Mouse (Mus musculus) megakaryocyte-erythroid progenitor cell, adult 5-6 weeks (primary cell): ENCODE results near the gene Mtor. TPM values are rescaled to one million over a fixed set of nuclear protein-coding genes. Genes with fewer than 3 reads are reported as not detected.
A peak's percentile ranks its signal among the peaks of the same experiment; 100 is the strongest.

Source experiments
- ATAC-seq: replicated peaks from 2 replicates; pipeline ENCODE4 v1.8.0; 2016; ENCODE audit warnings: mild to moderate bottlenecking, inconsistent platforms; ENCODE audit not compliant: severe bottlenecking, poor library complexity, low FRiP score, low TSS enrichment
- total RNA-seq, 2 experiments: library from RNA; stranded (forward) in 1 of 2; stranded (reverse) in 1 of 2; fragments of 200-1000, 215-1000 nt in 1 of 2; fragments of >200 nt in 1 of 2; fragmentation: Nextera tagmentation in 1 of 2; gene quantifications; 2 replicates each; pipeline ENCODE4 v1.2.3; 2014 to 2017

Gene Mtor
- total RNA-seq (2014; fragmentation: Nextera tagmentation) (26.5 and 27.9 TPM in 2 replicates), total RNA-seq (2017) (9.1 and 12.2 TPM in 2 replicates)

GRCm38 (mm10) chr4:148448179-148448852 lies at the start of gene Mtor:
TSS of gene Mtor (plus strand) at chr4:148448611.
- peak; percentile 92 for ATAC-seq

GRCm38 (mm10) chr4:148399437-148400094 lies 48.8 kb upstream of the Mtor start:
- ATAC-seq: no peak; the same call in 1 of the 2 replicates

GRCm38 (mm10) chr4:148403402-148403801 lies 45.0 kb upstream of the Mtor start:
- no peak for ATAC-seq

- no peak for ATAC-seq
These were observed 43.7 kb upstream of the Mtor start for GRCm38 (mm10) chr4:148404748-148405147.

- ATAC-seq: no peak
These were observed 43.1 kb upstream of the Mtor start for GRCm38 (mm10) chr4:148405255-148405788.

GRCm38 (mm10) chr4:148408256-148408975 lies 40.0 kb upstream of the Mtor start:
- ATAC-seq: no peak

GRCm38 (mm10) chr4:148415575-148415974 lies 32.8 kb upstream of the Mtor start:
- ATAC-seq: no peak

GRCm38 (mm10) chr4:148417074-148417526 lies 31.3 kb upstream of the Mtor start:
- ATAC-seq: peak; percentile 88

GRCm38 (mm10) chr4:148417559-148417958 lies 30.9 kb upstream of the Mtor start:
- ATAC-seq: peak; percentile 56

- ATAC-seq: no peak
These were observed 21.2 kb upstream of the Mtor start for GRCm38 (mm10) chr4:148426950-148427850.

- ATAC-seq: peak; percentile 80
These were observed 19.9 kb upstream of the Mtor start for GRCm38 (mm10) chr4:148428544-148428943.

- ATAC-seq: 0 out of 2 replicates have a peak, but pooled peaks have one; percentile 8
These were observed 19.3 kb upstream of the Mtor start for GRCm38 (mm10) chr4:148429121-148429520.

- ATAC-seq: peak; percentile 53; the same call in 1 of the 2 replicates
These were observed 18.7 kb upstream of the Mtor start for GRCm38 (mm10) chr4:148429686-148430085.

- no peak for ATAC-seq
These were observed 17.4 kb upstream of the Mtor start for GRCm38 (mm10) chr4:148430880-148431519.

- no peak for ATAC-seq
These were observed 15.9 kb upstream of the Mtor start for GRCm38 (mm10) chr4:148432488-148432887.

GRCm38 (mm10) chr4:148433336-148433735 lies 15.1 kb upstream of the Mtor start:
- ATAC-seq: no peak

- no peak for ATAC-seq
These were observed 14.6 kb upstream of the Mtor start for GRCm38 (mm10) chr4:148433813-148434212.

GRCm38 (mm10) chr4:148434554-148434953 lies 13.9 kb upstream of the Mtor start:
- ATAC-seq: no peak
